Mouse (Mus musculus): ENCODE measurements around the gene Gm49352. TPM values are rescaled to one million over a fixed set of nuclear protein-coding genes. Genes with fewer than 3 reads are reported as not detected.

Gene Gm49352
- polyA plus RNA-seq (2012; rRNA removed; ENCODE audit: low replicate concordance): not detected in 2 replicates

GRCm38 (mm10) chr13:61568074-61568473, at the start of gene Gm49352:
Gene Gm49352, minus strand, starts transcription at chr13:61568174.

DNA sequence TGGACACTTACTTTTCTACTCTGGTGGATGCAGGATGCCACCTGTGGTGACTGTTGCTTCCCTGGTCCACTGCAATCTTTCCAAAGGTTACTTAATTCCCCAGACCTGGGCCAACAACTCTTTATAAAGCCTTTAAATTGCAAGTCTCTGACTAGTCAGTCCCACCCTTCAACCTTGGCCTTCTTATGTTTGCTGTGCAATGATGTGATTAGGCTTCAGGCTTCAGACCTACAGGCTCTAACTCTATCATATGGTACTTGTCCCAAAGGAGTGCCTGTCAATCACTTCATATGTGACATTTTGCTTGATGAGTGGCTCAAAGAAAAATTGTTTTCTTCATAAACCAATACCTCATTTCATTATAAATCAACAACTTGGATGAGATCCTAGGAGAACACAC, 2.1 kb upstream of the Gm49352 start, which contains the start of gene Cts3:
Gene Cts3 (minus strand): TSS at position 101 of the 400 bp plus-strand sequence.

DNA sequence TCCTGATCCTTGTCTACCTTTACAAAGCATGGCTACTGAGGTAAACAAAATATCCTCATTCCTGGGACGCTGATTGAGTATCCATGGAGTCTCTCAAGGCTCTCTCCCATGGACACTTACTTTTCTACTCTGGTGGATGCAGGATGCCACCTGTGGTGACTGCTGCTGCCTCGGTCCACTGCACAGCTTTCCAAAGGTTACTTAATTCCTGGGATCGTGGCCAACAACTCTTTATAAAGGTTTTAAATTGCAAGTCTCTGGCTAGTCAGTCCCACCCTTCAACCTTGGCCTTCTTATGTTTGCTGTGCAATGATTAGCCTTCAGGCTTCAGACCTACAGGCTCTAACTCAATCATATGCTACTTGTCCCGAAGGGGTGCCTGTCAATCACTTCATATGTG, 26.3 kb downstream of the Gm49352 start, which contains the start of gene Ctsm:
Gene Ctsm (minus strand): TSS at position 209 of the 400 bp plus-strand sequence.

Other genes with a start within 250 kb of the Gm49352 start
- not detected in 2 replicates for gene Cts7, start 210.0 kb downstream of the Gm49352 start, polyA plus RNA-seq (2012; rRNA removed; ENCODE audit: low replicate concordance)
- not detected in 2 replicates for gene Ctsm, start 26.3 kb downstream of the Gm49352 start, polyA plus RNA-seq (2012; rRNA removed; ENCODE audit: low replicate concordance)
- not detected in 2 replicates for gene Cts3, start 2.0 kb upstream of the Gm49352 start, polyA plus RNA-seq (2012; rRNA removed; ENCODE audit: low replicate concordance)